Mouse (Mus musculus) erythroblast, embryonic 14.5 days (primary cell): Measurements from ENCODE around the gene Hmmr. TPM values are rescaled to one million over a fixed set of nuclear protein-coding genes. Genes with fewer than 3 reads are reported as not detected.

ENCODE experiments used
- H3K27me3 ChIP-seq: 2 replicates; pipeline ENCODE4 v1.6.1; 2012; ENCODE audit warnings: inconsistent platforms; ENCODE audit not compliant: control insufficient read depth
- H3K36me3 ChIP-seq: 2 replicates; pipeline ENCODE4 v1.6.1; 2012; ENCODE audit warnings: mild to moderate bottlenecking, inconsistent platforms; ENCODE audit not compliant: control insufficient read depth
- H3K4me1 ChIP-seq: 2 replicates; pipeline ENCODE4 v1.6.1; 2012; ENCODE audit warnings: inconsistent platforms; ENCODE audit not compliant: control insufficient read depth
- H3K4me3 ChIP-seq: replicated peaks from 2 replicates; pipeline ENCODE3; 2012; ENCODE audit warnings: moderate library complexity, mild to moderate bottlenecking, inconsistent platforms
- H3K9me3 ChIP-seq: 2 replicates; pipeline ENCODE4 v1.6.1; 2012; ENCODE audit warnings: low read length, inconsistent platforms, mixed read lengths; ENCODE audit not compliant: control insufficient read depth
- GATA1 ChIP-seq: IDR thresholded peaks from 2 replicates; pipeline ENCODE4 v1.6.1; 2012; ENCODE audit warnings: low read length, inconsistent platforms, mixed read lengths
- TAL1 ChIP-seq: IDR thresholded peaks from 3 replicates; pipeline ENCODE4 v1.6.1; 2012; ENCODE audit warnings: low read length, inconsistent platforms, mixed read lengths
- polyA plus RNA-seq: library from polyadenylated mRNA; stranded (reverse); fragments of >175 nt; gene quantifications from 2 replicates; pipeline ENCODE4 v1.2.3, GENCODE M21; 2012

The Hmmr gene
- polyA plus RNA-seq, 1 experiment: 2.1 TPM

GRCm38 (mm10) chr11:40683295-40683694 is 49.9 kb downstream of the Hmmr start:
- Histone ChIP-seq H3K4me1 (no peaks in the 10 kb centered on the region), H3K27me3 (no peaks in the 10 kb centered on the region), H3K9me3 (no peaks in the 10 kb centered on the region), H3K36me3 (peaks cover 96% of the 10 kb centered on the region), H3K4me3 (no peak overlapping the region)
- TF ChIP-seq TAL1 (no peak), GATA1 (no peak)

- peaks cover 2% of the 10 kb centered on the region; the same call in 1 of the 2 replicates for H3K9me3 ChIP-seq
- peaks cover 97% of the 10 kb centered on the region for H3K36me3 ChIP-seq
- H3K27me3 ChIP-seq: no peaks in the 10 kb centered on the region
- no peak for TF ChIP-seq GATA1
- no peak for TF ChIP-seq TAL1
- H3K4me3 ChIP-seq: no peak overlapping the region
- no peaks in the 10 kb centered on the region for H3K4me1 ChIP-seq
Measured at GRCm38 (mm10) chr11:40682456-40682855, 50.8 kb downstream of the Hmmr start.

- Histone ChIP-seq H3K36me3 (peaks cover 49% of the 10 kb centered on the region), H3K4me3 (no peak overlapping the region), H3K27me3 (no peaks in the 10 kb centered on the region), H3K4me1 (no peaks in the 10 kb centered on the region), H3K9me3 (peaks cover 4% of the 10 kb centered on the region; the same call in 1 of the 2 replicates)
- TF ChIP-seq GATA1 (no peak), TAL1 (no peak)
Measured at GRCm38 (mm10) chr11:40677169-40677568, 56.1 kb downstream of the Hmmr start.

GRCm38 (mm10) chr11:40675014-40675730 is 58.0 kb downstream of the Hmmr start:
- Histone ChIP-seq H3K27me3 (no peaks in the 10 kb centered on the region), H3K4me3 (no peak overlapping the region), H3K4me1 (no peaks in the 10 kb centered on the region), H3K9me3 (peaks cover 4% of the 10 kb centered on the region; the same call in 1 of the 2 replicates), H3K36me3 (peaks cover 31% of the 10 kb centered on the region)
- TF ChIP-seq GATA1 (no peak), TAL1 (no peak)

Other genes with a start within 250 kb of the Hmmr start
- gene Mat2b, start 38.2 kb downstream of the Hmmr start, polyA plus RNA-seq: 1.7 and 2.1 TPM in 2 replicates
- gene Nudcd2, start 245 bp upstream of the Hmmr start, polyA plus RNA-seq: 3.7 and 4.6 TPM in 2 replicates
- gene Ccng1, start 21.9 kb upstream of the Hmmr start, polyA plus RNA-seq: 0.62 and 0.64 TPM in 2 replicates